Mouse (Mus musculus) cortical plate, adult 2 months (tissue): ENCODE data around the gene Arid3c.

Experiments used
- CTCF ChIP-seq: fragments of 200-500 bp; IDR thresholded peaks from 2 replicates; pipeline ENCODE4 v1.5.1; 2011; ENCODE audit warnings: mild to moderate bottlenecking, control low read depth, low read length; ENCODE audit not compliant: insufficient read depth; ENCODE audit errors: extremely low read depth
- POLR2A ChIP-seq: fragments of 200-500 bp; IDR thresholded peaks from 2 replicates; pipeline ENCODE4 v1.6.1; 2011; ENCODE audit warnings: mild to moderate bottlenecking, low read length, control low read depth; ENCODE audit not compliant: insufficient read depth; ENCODE audit errors: extremely low read depth

DNA sequence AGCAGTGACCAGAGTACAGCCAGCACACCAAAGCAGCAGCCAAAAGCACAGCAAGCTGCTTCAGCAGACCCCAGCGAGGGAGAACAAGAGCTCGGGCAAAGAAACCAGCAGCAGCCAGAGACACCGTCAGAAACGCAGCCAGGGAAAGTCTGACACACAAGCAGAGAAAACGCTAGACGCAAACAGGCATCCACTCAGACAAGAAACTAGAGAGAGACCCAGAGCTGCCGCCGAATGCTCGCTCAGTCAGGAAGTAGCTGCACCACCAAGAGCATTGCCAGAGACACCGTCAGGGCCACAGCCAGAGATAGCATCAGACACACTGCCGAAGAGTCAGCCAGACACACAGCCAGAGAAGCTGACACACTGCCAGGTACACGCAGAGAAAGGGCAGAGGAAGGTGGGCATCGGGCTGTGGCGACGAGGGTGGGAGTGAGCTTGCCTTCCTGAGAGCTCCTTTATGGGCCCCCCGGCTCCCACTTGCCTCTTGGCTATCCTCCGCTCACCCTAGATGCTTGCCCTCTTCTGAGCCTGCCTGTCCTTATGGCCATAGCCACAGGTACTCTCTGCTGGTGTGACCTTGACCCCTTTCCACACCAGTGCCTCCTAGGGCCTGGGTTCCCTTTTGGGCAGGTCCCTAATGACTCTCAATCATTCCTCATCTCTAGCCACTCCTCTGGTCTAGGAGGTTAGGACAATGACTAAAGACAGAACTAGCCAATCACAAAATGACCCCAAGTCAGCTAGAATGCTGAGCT is 54.5 kb downstream of the Arid3c start:
- no peak for TF ChIP-seq CTCF
- TF ChIP-seq POLR2A, result no peak
